Mouse (Mus musculus): ENCODE measurements at regions not wholly inside any gene's neighbourhood (a gene's known extent, or its start where the extent isn't known, plus 50 kb on each side); places are given as distances from the start of the nearest gene placed in this dataset.

- Histone ChIP-seq H3K27ac (replicated peaks; ENCODE audit: low read depth, low read length) (no peak overlapping the region), H3K4me1 (ENCODE audit: control insufficient read depth, insufficient read depth, insufficient read length, low read length) (peaks cover 7% of the 10 kb centered on the region; the same call in 1 of the 2 replicates), H3K4me3 (ENCODE audit: insufficient read depth, low read depth, low read length) (no peak overlapping the region)
Observed at GRCm38 (mm10) chr15:6989094-6989493, 101.3 kb upstream of the Lifr start.

- H3K4me3 ChIP-seq (ENCODE audit: insufficient read depth, low read depth, low read length) = no peak overlapping the region
- no peak overlapping the region for H3K27ac ChIP-seq (replicated peaks; ENCODE audit: low read depth, low read length)
- peaks cover 7% of the 10 kb centered on the region; the same call in 1 of the 2 replicates for H3K4me1 ChIP-seq (ENCODE audit: control insufficient read depth, insufficient read depth, insufficient read length, low read length)
Observed at GRCm38 (mm10) chr15:6993226-6993625, 97.2 kb upstream of the Lifr start.

- peaks cover 7% of the 10 kb centered on the region; the same call in 1 of the 2 replicates for H3K4me1 ChIP-seq (ENCODE audit: control insufficient read depth, insufficient read depth, insufficient read length, low read length)
- no peak overlapping the region for H3K4me3 ChIP-seq (ENCODE audit: insufficient read depth, low read depth, low read length)
- H3K27ac ChIP-seq (replicated peaks; ENCODE audit: low read depth, low read length) = no peak overlapping the region
Observed at GRCm38 (mm10) chr15:6995246-6995645, 95.2 kb upstream of the Lifr start.

GRCm38 (mm10) chr15:6997871-6998270 lies 92.5 kb upstream of the Lifr start:
- H3K27ac ChIP-seq (replicated peaks; ENCODE audit: low read depth, low read length) = no peak overlapping the region
- H3K4me3 ChIP-seq (ENCODE audit: insufficient read depth, low read depth, low read length) = no peak overlapping the region
- no peaks in the 10 kb centered on the region for H3K4me1 ChIP-seq (ENCODE audit: control insufficient read depth, insufficient read depth, insufficient read length, low read length)

- H3K4me3 ChIP-seq (ENCODE audit: insufficient read depth, low read depth, low read length) = no peak overlapping the region
- H3K27ac ChIP-seq (replicated peaks; ENCODE audit: low read depth, low read length) = no peak overlapping the region
- H3K4me1 ChIP-seq (ENCODE audit: control insufficient read depth, insufficient read depth, insufficient read length, low read length) = no peaks in the 10 kb centered on the region
Observed at GRCm38 (mm10) chr15:6998576-6999070, 91.8 kb upstream of the Lifr start.

GRCm38 (mm10) chr15:6999667-7000066 lies 90.7 kb upstream of the Lifr start:
- no peak overlapping the region for H3K4me3 ChIP-seq (ENCODE audit: insufficient read depth, low read depth, low read length)
- no peak overlapping the region for H3K27ac ChIP-seq (replicated peaks; ENCODE audit: low read depth, low read length)
- no peaks in the 10 kb centered on the region for H3K4me1 ChIP-seq (ENCODE audit: control insufficient read depth, insufficient read depth, insufficient read length, low read length)

- no peak overlapping the region for H3K4me3 ChIP-seq (ENCODE audit: insufficient read depth, low read depth, low read length)
- no peaks in the 10 kb centered on the region for H3K4me1 ChIP-seq (ENCODE audit: control insufficient read depth, insufficient read depth, insufficient read length, low read length)
- no peak overlapping the region for H3K27ac ChIP-seq (replicated peaks; ENCODE audit: low read depth, low read length)
Observed at GRCm38 (mm10) chr15:7002226-7002625, 88.2 kb upstream of the Lifr start.

GRCm38 (mm10) chr15:7003311-7003710 lies 87.1 kb upstream of the Lifr start:
- Histone ChIP-seq H3K4me1 (ENCODE audit: control insufficient read depth, insufficient read depth, insufficient read length, low read length) (no peaks in the 10 kb centered on the region), H3K4me3 (ENCODE audit: insufficient read depth, low read depth, low read length) (no peak overlapping the region), H3K27ac (replicated peaks; ENCODE audit: low read depth, low read length) (no peak overlapping the region)

GRCm38 (mm10) chr15:7005142-7005541 lies 85.3 kb upstream of the Lifr start:
- Histone ChIP-seq H3K4me3 (ENCODE audit: insufficient read depth, low read depth, low read length) (no peak overlapping the region), H3K27ac (replicated peaks; ENCODE audit: low read depth, low read length) (no peak overlapping the region), H3K4me1 (ENCODE audit: control insufficient read depth, insufficient read depth, insufficient read length, low read length) (no peaks in the 10 kb centered on the region)

GRCm38 (mm10) chr15:7006271-7006670 lies 84.1 kb upstream of the Lifr start:
- no peaks in the 10 kb centered on the region for H3K4me1 ChIP-seq (ENCODE audit: control insufficient read depth, insufficient read depth, insufficient read length, low read length)
- no peak overlapping the region for H3K27ac ChIP-seq (replicated peaks; ENCODE audit: low read depth, low read length)
- no peak overlapping the region for H3K4me3 ChIP-seq (ENCODE audit: insufficient read depth, low read depth, low read length)

- Histone ChIP-seq H3K4me1 (ENCODE audit: control insufficient read depth, insufficient read depth, insufficient read length, low read length) (no peaks in the 10 kb centered on the region), H3K4me3 (ENCODE audit: insufficient read depth, low read depth, low read length) (no peak overlapping the region)
Observed at GRCm38 (mm10) chr15:7008725-7009380, 81.6 kb upstream of the Lifr start.

GRCm38 (mm10) chr15:7010966-7011695 lies 79.3 kb upstream of the Lifr start:
- H3K4me3 ChIP-seq (ENCODE audit: insufficient read depth, low read depth, low read length) = no peak overlapping the region
- no peaks in the 10 kb centered on the region for H3K4me1 ChIP-seq (ENCODE audit: control insufficient read depth, insufficient read depth, insufficient read length, low read length)
- peak overlapping the region; percentile 35 for H3K27ac ChIP-seq (replicated peaks; ENCODE audit: low read depth, low read length)

More at GRCm38 (mm10) chr15:7008725-7009380, 81.6 kb upstream of the Lifr start:
- no peak overlapping the region for H3K27ac ChIP-seq (replicated peaks; ENCODE audit: low read depth, low read length)

- Histone ChIP-seq H3K4me1 (ENCODE audit: control insufficient read depth, insufficient read depth, insufficient read length, low read length) (no peaks in the 10 kb centered on the region), H3K27ac (replicated peaks; ENCODE audit: low read depth, low read length) (peak overlapping the region; percentile 35), H3K4me3 (ENCODE audit: insufficient read depth, low read depth, low read length) (no peak overlapping the region)
Observed at GRCm38 (mm10) chr15:7011696-7012070, 78.7 kb upstream of the Lifr start.

- no peak overlapping the region for H3K27ac ChIP-seq (replicated peaks; ENCODE audit: low read depth, low read length)
- H3K4me1 ChIP-seq (ENCODE audit: control insufficient read depth, insufficient read depth, insufficient read length, low read length) = no peaks in the 10 kb centered on the region; the same call in 1 of the 2 replicates
- H3K4me3 ChIP-seq (ENCODE audit: insufficient read depth, low read depth, low read length) = no peak overlapping the region
Observed at GRCm38 (mm10) chr15:7012446-7012845, 78.0 kb upstream of the Lifr start.

- Histone ChIP-seq H3K4me3 (ENCODE audit: insufficient read depth, low read depth, low read length) (no peak overlapping the region), H3K27ac (replicated peaks; ENCODE audit: low read depth, low read length) (no peak overlapping the region), H3K4me1 (ENCODE audit: control insufficient read depth, insufficient read depth, insufficient read length, low read length) (no peaks in the 10 kb centered on the region; the same call in 1 of the 2 replicates)
Observed at GRCm38 (mm10) chr15:7013047-7013446, 77.4 kb upstream of the Lifr start.

- Histone ChIP-seq H3K4me1 (ENCODE audit: control insufficient read depth, insufficient read depth, insufficient read length, low read length) (no peaks in the 10 kb centered on the region; the same call in 1 of the 2 replicates), H3K27ac (replicated peaks; ENCODE audit: low read depth, low read length) (no peak overlapping the region), H3K4me3 (ENCODE audit: insufficient read depth, low read depth, low read length) (no peak overlapping the region)
Observed at GRCm38 (mm10) chr15:7014984-7015383, 75.4 kb upstream of the Lifr start.

Measured in brown adipose tissue, adult 24 weeks (tissue).